Mouse (Mus musculus) forebrain, embryonic 11.5 days (tissue): ENCODE results near the gene T. TPM values are rescaled to one million over a fixed set of nuclear protein-coding genes. Genes with fewer than 3 reads are reported as not detected.
"Not testable (repeated sequence)": the region's sequence is repeated elsewhere in the genome, so short reads cannot be mapped to it uniquely, and the experiment has no call there.

ENCODE experiments used
- ATAC-seq: fragments of 200-750 bp; cut with Nextera tagmentation; replicated peaks from 2 replicates; pipeline ENCODE4 v1.8.0; 2017; ENCODE audit warnings: moderate TSS enrichment; ENCODE audit not compliant: low FRiP score
- DNase-seq: peaks from one replicate; pipeline ENCODE4 v3.0.0-alpha.2; 2017; ENCODE audit warnings: low spot score
- H3K27ac ChIP-seq: fragments of 300-500 bp; sonication (generic); 2 replicates; pipeline ENCODE4 v1.5.1; 2014; ENCODE audit warnings: low read depth, low read length
- H3K27me3 ChIP-seq: fragments of 300-500 bp; sonication (generic); 2 replicates; pipeline ENCODE4 v1.6.1; 2014; ENCODE audit warnings: mild to moderate bottlenecking, low read length, mixed read lengths; ENCODE audit not compliant: control insufficient read depth, insufficient read depth
- H3K36me3 ChIP-seq: fragments of 300-500 bp; sonication (generic); 2 replicates; pipeline ENCODE4 v1.6.1; 2014; ENCODE audit warnings: mild to moderate bottlenecking, low read length, moderate library complexity, mixed read lengths; ENCODE audit not compliant: control insufficient read depth, insufficient read depth
- H3K4me1 ChIP-seq: fragments of 300-500 bp; sonication (generic); replicated peaks from 2 replicates; pipeline ENCODE4 v1.6.1; 2014; ENCODE audit warnings: low read length, mixed read lengths; ENCODE audit not compliant: control insufficient read depth, insufficient read depth
- H3K4me2 ChIP-seq: fragments of 300-500 bp; sonication (generic); 2 replicates; pipeline ENCODE4 v1.6.1; 2014; ENCODE audit warnings: low read depth, mild to moderate bottlenecking, low read length, moderate library complexity, mixed read lengths; ENCODE audit not compliant: severe bottlenecking
- H3K4me3 ChIP-seq: fragments of 300-500 bp; sonication (generic); 2 replicates; pipeline ENCODE4 v1.5.1; 2014; ENCODE audit warnings: low read depth, low read length
- H3K9ac ChIP-seq: fragments of 300-500 bp; sonication (generic); 2 replicates; pipeline ENCODE4 v1.6.1; 2014; ENCODE audit warnings: low read length
- H3K9me3 ChIP-seq: fragments of 300-500 bp; sonication (generic); 2 replicates; pipeline ENCODE4 v1.6.1; 2016; ENCODE audit warnings: low read length, mixed read lengths; ENCODE audit not compliant: control insufficient read depth
- WGBS: fragments of 180-500 bp; shearing (Covaris S2); extraction: QIAGEN DNeasy Blood & Tissue Kit; methylation state at CpG from one replicate; pipeline ENCODE4 v1.1.7; 2014; 5-methylcytosine and 5-hydroxymethylcytosine counted together
- polyA plus RNA-seq: library from polyadenylated mRNA; unstranded; fragments of >200 nt; fragmentation: Nextera tagmentation; extraction: Ambion mirVana; gene quantifications from 2 replicates; pipeline ENCODE4 v1.2.1, GENCODE M21; 2014

T gene
- polyA plus RNA-seq, 1 experiment from 2014 or later, result 0.67 TPM

GRCm38 (mm10) chr17:8403932-8404331 lies 30.3 kb upstream of the T start:
- H3K4me2 ChIP-seq, H3K27me3 ChIP-seq, H3K4me3 ChIP-seq, H3K4me1 ChIP-seq, H3K27ac ChIP-seq, ATAC-seq, H3K9ac ChIP-seq, H3K9me3 ChIP-seq, H3K36me3 ChIP-seq, DNase-seq: not testable (repeated sequence)
- 64% methylated on average over 8 of the region's 8 CpGs for WGBS

GRCm38 (mm10) chr17:8406285-8406684 lies 27.9 kb upstream of the T start:
- no peak for ATAC-seq
- WGBS, result 21% methylated on average over 6 of the region's 6 CpGs
- DNase-seq, result no peak
- H3K4me3 ChIP-seq, result no peak overlapping the region
- no peaks in the 10 kb centered on the region for H3K9me3 ChIP-seq
- H3K4me1 ChIP-seq, result peaks cover 12% of the 10 kb centered on the region; the same call in 1 of the 2 replicates
- H3K36me3 ChIP-seq, result no peaks in the 10 kb centered on the region
- H3K9ac ChIP-seq, result no peak overlapping the region
- H3K4me2 ChIP-seq, result no peak overlapping the region
- H3K27ac ChIP-seq, result no peak overlapping the region
- H3K27me3 ChIP-seq, result no peaks in the 10 kb centered on the region; the same call in 1 of the 2 replicates

- not testable (repeated sequence) for H3K4me3 ChIP-seq, H3K4me2 ChIP-seq, ATAC-seq, H3K36me3 ChIP-seq, DNase-seq, H3K9ac ChIP-seq, H3K27ac ChIP-seq, H3K9me3 ChIP-seq, H3K27me3 ChIP-seq
- peaks cover 12% of the 10 kb centered on the region; the same call in 1 of the 2 replicates for H3K4me1 ChIP-seq
- 72% methylated on average over 4 of the region's 4 CpGs for WGBS
These were observed 26.2 kb upstream of the T start for GRCm38 (mm10) chr17:8408002-8408401.

- Histone ChIP-seq H3K36me3 (no peaks in the 10 kb centered on the region), H3K27me3 (peaks cover 3% of the 10 kb centered on the region), H3K4me2 (0 out of 2 replicates have a peak overlapping the region, but pooled peaks have one; percentile 1), H3K4me3 (no peak overlapping the region), H3K9ac (no peak overlapping the region), H3K9me3 (no peaks in the 10 kb centered on the region), H3K27ac (no peak overlapping the region), H3K4me1 (peaks cover 12% of the 10 kb centered on the region; the same call in 1 of the 2 replicates)
- WGBS, result 5% methylated on average over 16 of the region's 16 CpGs
- ATAC-seq (no peak), DNase-seq (no peak)
These were observed 25.5 kb upstream of the T start for GRCm38 (mm10) chr17:8408589-8409295.

GRCm38 (mm10) chr17:8410330-8410729 lies 23.9 kb upstream of the T start:
- peaks cover 20% of the 10 kb centered on the region for H3K4me1 ChIP-seq

GRCm38 (mm10) chr17:8413656-8414055 lies 20.6 kb upstream of the T start:
- H3K4me2 ChIP-seq, result no peak overlapping the region
- DNase-seq (no peak), ATAC-seq (no peak)
- H3K27me3 ChIP-seq, result peaks cover 6% of the 10 kb centered on the region
- no peaks in the 10 kb centered on the region for H3K9me3 ChIP-seq
- H3K4me1 ChIP-seq, result peaks cover 15% of the 10 kb centered on the region
- H3K36me3 ChIP-seq, result no peaks in the 10 kb centered on the region
- WGBS, result 44% methylated on average over 5 of the region's 5 CpGs
- no peak overlapping the region for H3K9ac ChIP-seq
- H3K4me3 ChIP-seq, result no peak overlapping the region
- H3K27ac ChIP-seq, result no peak overlapping the region

More at GRCm38 (mm10) chr17:8410330-8410729, 23.9 kb upstream of the T start:
- no peak overlapping the region for H3K4me2 ChIP-seq
- H3K9ac ChIP-seq, result no peak overlapping the region
- H3K27ac ChIP-seq, result no peak overlapping the region
- no peak overlapping the region for H3K4me3 ChIP-seq
- no peak for ATAC-seq
- H3K27me3 ChIP-seq, result peaks cover 4% of the 10 kb centered on the region
- 82% methylated on average over 2 of the region's 2 CpGs for whole genome bisulfite sequencing
- no peaks in the 10 kb centered on the region for H3K36me3 ChIP-seq
- DNase-seq, result no peak
- no peaks in the 10 kb centered on the region for H3K9me3 ChIP-seq

GRCm38 (mm10) chr17:8415533-8415932 lies 18.7 kb upstream of the T start:
- Histone ChIP-seq H3K27ac (no peak overlapping the region), H3K9me3 (no peaks in the 10 kb centered on the region), H3K27me3 (peaks cover 6% of the 10 kb centered on the region; the same call in 1 of the 2 replicates), H3K4me1 (peaks cover 10% of the 10 kb centered on the region), H3K9ac (no peak overlapping the region), H3K36me3 (no peaks in the 10 kb centered on the region), H3K4me2 (no peak overlapping the region), H3K4me3 (no peak overlapping the region)
- no peak for DNase-seq
- no peak for ATAC-seq
- WGBS, result 9% methylated on average over 8 of the region's 8 CpGs

GRCm38 (mm10) chr17:8416865-8417264 lies 17.4 kb upstream of the T start:
- Histone ChIP-seq H3K9me3 (no peaks in the 10 kb centered on the region), H3K4me3 (no peak overlapping the region), H3K9ac (no peak overlapping the region), H3K27ac (no peak overlapping the region), H3K4me2 (no peak overlapping the region), H3K4me1 (peaks cover 10% of the 10 kb centered on the region), H3K36me3 (no peaks in the 10 kb centered on the region), H3K27me3 (peaks cover 6% of the 10 kb centered on the region; the same call in 1 of the 2 replicates)
- DNase-seq (no peak), ATAC-seq (no peak)
- WGBS, result 66% methylated on average over 8 of the region's 8 CpGs

GRCm38 (mm10) chr17:8420739-8421138 lies 13.5 kb upstream of the T start:
- H3K4me2 ChIP-seq, result no peak overlapping the region
- no peak overlapping the region for H3K27ac ChIP-seq
- DNase-seq, result no peak
- no peak overlapping the region for H3K4me3 ChIP-seq
- H3K36me3 ChIP-seq, result no peaks in the 10 kb centered on the region
- H3K4me1 ChIP-seq, result peaks cover 2% of the 10 kb centered on the region; the same call in 1 of the 2 replicates
- no peak for ATAC-seq
- 53% methylated on average over 1 of the region's 1 CpGs for WGBS
- no peak overlapping the region for H3K9ac ChIP-seq
- peaks cover under 1% of the 10 kb centered on the region; the same call in 1 of the 2 replicates for H3K27me3 ChIP-seq
- H3K9me3 ChIP-seq, result no peaks in the 10 kb centered on the region
